ENCODE assay signal across 7 mouse cellular contexts in genomic region chr10:80302471-80302881, GRCm38 (mm10). TPM values are rescaled to one million over a fixed set of nuclear protein-coding genes. Genes with fewer than 3 reads are reported as not detected.
DNase-seq lines count a peak whose midpoint lies in the region; ATAC-seq and TF ChIP-seq lines count a peak whose summit lies in the region.

No protein-coding gene starts in this region.

- peaks cover 86% of the 10 kb centered on the region for H3K4me1 ChIP-seq in hindbrain, embryonic 13.5 days (replicated peaks)
- H3K4me1 ChIP-seq in midbrain, embryonic 13.5 days (replicated peaks), result peaks cover 87% of the 10 kb centered on the region

- 6% methylated on average over 9 of the region's 9 CpGs for WGBS in hindbrain, embryonic 13.5 days
- 13% methylated on average over 9 of the region's 9 CpGs for WGBS in midbrain, embryonic 13.5 days

- DNase-seq in adrenal gland, postnatal 14 days, result peak; percentile 83
- DNase-seq in cerebellum, postnatal 10 days, result peak; percentile 79 to 87
- peak; percentile 84 to 86 for DNase-seq in gastrocnemius, adult 8-10 months (ENCODE audit: low spot score in 2 of 2)
- peak in 1 of 2 experiments; percentile 30 for DNase-seq in left cerebral cortex, adult 2 months (ENCODE audit: extremely low spot score in 1 of 2, low spot score in 2 of 2)

- peak overlapping the region; percentile 69 for H3K4me3 ChIP-seq in hindbrain, embryonic 13.5 days
- no peak overlapping the region for H3K4me3 ChIP-seq in left cerebral cortex, adult 2 months
- peak overlapping the region; percentile 76 for H3K4me3 ChIP-seq in midbrain, embryonic 13.5 days (replicated peaks)

- H3K36me3 ChIP-seq in hindbrain, embryonic 13.5 days, result peaks cover 56% of the 10 kb centered on the region
- H3K36me3 ChIP-seq in midbrain, embryonic 13.5 days, result peaks cover 58% of the 10 kb centered on the region

- intact Hi-C loops in left cerebral cortex, adult 2 months (cut with DNase I), result no loop called here

- H3K9me3 ChIP-seq in hindbrain, embryonic 13.5 days, result no peaks in the 10 kb centered on the region
- H3K9me3 ChIP-seq in midbrain, embryonic 13.5 days, result no peaks in the 10 kb centered on the region

- peak overlapping the region; percentile 99 for H3K9ac ChIP-seq in hindbrain, embryonic 13.5 days
- peak overlapping the region; percentile 99 for H3K9ac ChIP-seq in midbrain, embryonic 13.5 days (replicated peaks)

- TF ChIP-seq CTCF in left cerebral cortex, adult 2 months (IDR thresholded peaks at IDR 0.05), result no peak

- H3K4me2 ChIP-seq in hindbrain, embryonic 13.5 days, result peak overlapping the region; percentile 98
- peak overlapping the region; percentile 99 for H3K4me2 ChIP-seq in midbrain, embryonic 13.5 days (replicated peaks)

- no peaks in the 10 kb centered on the region for H3K27me3 ChIP-seq in hindbrain, embryonic 13.5 days
- H3K27me3 ChIP-seq in midbrain, embryonic 13.5 days, result no peaks in the 10 kb centered on the region

- peak overlapping the region; percentile 97 for H3K27ac ChIP-seq in hindbrain, embryonic 13.5 days
- peak overlapping the region; percentile 72 for H3K27ac ChIP-seq in left cerebral cortex, adult 2 months
- H3K27ac ChIP-seq in midbrain, embryonic 13.5 days, result peak overlapping the region; percentile 99

- ATAC-seq in hindbrain, embryonic 13.5 days (ENCODE audit: low FRiP score), result no peak; the same call in 1 of the 2 replicates
- ATAC-seq in midbrain, embryonic 13.5 days, result no peak
- no peak for ATAC-seq in megakaryocyte progenitor cell, adult 5-6 weeks (replicated peaks; ENCODE audit: poor library complexity)

RNA-seq across cellular contexts. Expression of gene Apc2, which starts 6.7 kb away (rescaled TPM):
- total RNA-seq in adrenal gland, postnatal 14 days (2021), result 1.5 and 4.4 TPM in 2 replicates
- under 1 TPM; 0.24 to 0.54 (median 0.31) TPM for total RNA-seq in gastrocnemius, adult 8-10 months (2022)
- polyA plus RNA-seq in hindbrain, embryonic 13.5 days (2015; fragmentation: Nextera tagmentation; extraction: Ambion mirVana), result 182 and 183 TPM in 2 replicates
- 100 to 1,000 TPM; 111 to 113 TPM for total RNA-seq in left cerebral cortex, adult 2 months (2021)
- 182 and 209 TPM in 2 replicates for polyA plus RNA-seq in midbrain, embryonic 13.5 days (2015; fragmentation: Nextera tagmentation; extraction: Ambion mirVana)
- total RNA-seq in megakaryocyte progenitor cell, adult 5-6 weeks (2015), result not detected in 2 replicates
- total RNA-seq in megakaryocyte progenitor cell, adult 5-6 weeks (2017), result 0.03 TPM in 1 of 2 replicates, not detected in the other

RNA-seq across cellular contexts. Expression of gene Rps15, which starts 10.2 kb away (rescaled TPM):
- total RNA-seq in adrenal gland, postnatal 14 days (2021), result 1,072 and 1,285 TPM in 2 replicates
- total RNA-seq in gastrocnemius, adult 8-10 months (2022), result 100 to 1,000 TPM; 626 to 776 (median 688) TPM
- polyA plus RNA-seq in hindbrain, embryonic 13.5 days (2015; fragmentation: Nextera tagmentation; extraction: Ambion mirVana), result 583 and 598 TPM in 2 replicates
- total RNA-seq in left cerebral cortex, adult 2 months (2021), result 100 to 1,000 TPM; 816 to 913 TPM
- 631 and 653 TPM in 2 replicates for polyA plus RNA-seq in midbrain, embryonic 13.5 days (2015; fragmentation: Nextera tagmentation; extraction: Ambion mirVana)
- 2,196 and 2,314 TPM in 2 replicates for total RNA-seq in megakaryocyte progenitor cell, adult 5-6 weeks (2015)
- total RNA-seq in megakaryocyte progenitor cell, adult 5-6 weeks (2017), result 2,623 and 2,987 TPM in 2 replicates

RNA-seq across cellular contexts. Expression of gene 2310011J03Rik, which starts 17.9 kb away (rescaled TPM):
- 26.9 and 27.9 TPM in 2 replicates for total RNA-seq in adrenal gland, postnatal 14 days (2021)
- 1 to 10 TPM; 5.4 to 8.9 (median 6.6) TPM for total RNA-seq in gastrocnemius, adult 8-10 months (2022)
- 28.5 and 29.1 TPM in 2 replicates for polyA plus RNA-seq in hindbrain, embryonic 13.5 days (2015; fragmentation: Nextera tagmentation; extraction: Ambion mirVana)
- total RNA-seq in left cerebral cortex, adult 2 months (2021), result 10 to 100 TPM; 26.3 to 26.9 TPM
- polyA plus RNA-seq in midbrain, embryonic 13.5 days (2015; fragmentation: Nextera tagmentation; extraction: Ambion mirVana), result 27.8 and 33.4 TPM in 2 replicates
- 22.9 and 24.2 TPM in 2 replicates for total RNA-seq in megakaryocyte progenitor cell, adult 5-6 weeks (2015)
- 15.7 and 16.8 TPM in 2 replicates for total RNA-seq in megakaryocyte progenitor cell, adult 5-6 weeks (2017)

RNA-seq across cellular contexts. Expression of gene Pcsk4, which starts 26.8 kb away (rescaled TPM):
- 3.9 and 4.7 TPM in 2 replicates for total RNA-seq in adrenal gland, postnatal 14 days (2021)
- 1 to 10 TPM in 1 of 4 experiments, under 1 TPM in 3; 0.67 to 1.1 (median 0.91) TPM for total RNA-seq in gastrocnemius, adult 8-10 months (2022)
- polyA plus RNA-seq in hindbrain, embryonic 13.5 days (2015; fragmentation: Nextera tagmentation; extraction: Ambion mirVana), result 1.9 and 2.5 TPM in 2 replicates
- 1 to 10 TPM; 4.0 to 5.4 TPM for total RNA-seq in left cerebral cortex, adult 2 months (2021)
- 1.9 and 2.1 TPM in 2 replicates for polyA plus RNA-seq in midbrain, embryonic 13.5 days (2015; fragmentation: Nextera tagmentation; extraction: Ambion mirVana)
- 5.3 and 7.0 TPM in 2 replicates for total RNA-seq in megakaryocyte progenitor cell, adult 5-6 weeks (2015)
- 0.67 and 1.8 TPM in 2 replicates for total RNA-seq in megakaryocyte progenitor cell, adult 5-6 weeks (2017)

RNA-seq across cellular contexts. Expression of gene Reep6, which starts 27.3 kb away (rescaled TPM):
- total RNA-seq in adrenal gland, postnatal 14 days (2021), result 16.0 and 45.2 TPM in 2 replicates
- total RNA-seq in gastrocnemius, adult 8-10 months (2022), result 1 to 10 TPM; 2.6 to 4.0 (median 3.2) TPM
- polyA plus RNA-seq in hindbrain, embryonic 13.5 days (2015; fragmentation: Nextera tagmentation; extraction: Ambion mirVana), result 3.1 and 3.5 TPM in 2 replicates
- total RNA-seq in left cerebral cortex, adult 2 months (2021), result 10 to 100 TPM; 13.5 to 13.6 TPM
- 3.0 and 3.1 TPM in 2 replicates for polyA plus RNA-seq in midbrain, embryonic 13.5 days (2015; fragmentation: Nextera tagmentation; extraction: Ambion mirVana)
- 2.7 and 3.8 TPM in 2 replicates for total RNA-seq in megakaryocyte progenitor cell, adult 5-6 weeks (2015)
- total RNA-seq in megakaryocyte progenitor cell, adult 5-6 weeks (2017), result 1.2 and 1.5 TPM in 2 replicates

Comparison
In these comparisons a context has a peak if more than half of its experiments do, and no peak if none do; other contexts are left out.
1. RNA of gene Apc2, which starts 6.7 kb away (total RNA-seq): 111 to 113 TPM in left cerebral cortex, adult 2 months; 1.5 to 4.4 TPM in adrenal gland, postnatal 14 days, 0.24 to 0.54 TPM in gastrocnemius, adult 8-10 months and 0.03 TPM in megakaryocyte progenitor cell, adult 5-6 weeks; every median in the first group is over 10 times any median in the second.
2. Peak in every context shown above with its lines, with median percentiles within 50 percentile points of each other: H3K27ac ChIP-seq.